Mouse (Mus musculus): Measurements from ENCODE around the gene Pogz. TPM values are rescaled to one million over a fixed set of nuclear protein-coding genes. Genes with fewer than 3 reads are reported as not detected.
A peak's percentile ranks its signal among the peaks of the same experiment; 100 is the strongest.

Gene Pogz
- total and polyA plus RNA-seq, 2 experiments from 2014 or later = 5.8 to 22.3 TPM

DNA sequence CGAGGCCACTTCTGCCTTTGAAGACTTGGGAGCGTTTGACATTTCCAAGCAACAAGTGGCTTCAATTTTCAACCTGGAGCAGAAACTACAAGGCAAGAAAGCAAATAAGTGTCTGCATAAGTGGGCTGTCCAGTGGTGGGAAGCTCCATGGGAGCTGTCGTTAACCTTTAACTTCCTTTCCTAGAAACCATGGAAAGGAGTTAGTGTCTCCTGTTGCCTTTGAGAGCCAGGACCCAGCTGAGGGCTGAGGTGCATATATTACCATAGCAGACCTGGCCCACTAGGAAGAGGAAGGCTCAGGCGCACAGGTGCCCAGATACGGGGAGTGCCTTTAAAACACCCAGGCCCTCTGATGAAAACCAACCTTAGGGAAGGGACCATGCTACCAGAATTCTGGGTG lies 4.7 kb upstream of the Pogz start:
- Histone ChIP-seq H3K4me2 (ENCODE audit: low read depth, low read length) (no peak overlapping the region), H3K4me3 (ENCODE audit: low read depth, low read length) (no peak overlapping the region), H3K36me3 (replicated peaks; ENCODE audit: control insufficient read depth, insufficient read depth, low read length) (no peaks in the 10 kb centered on the region), H3K9me3 (replicated peaks; ENCODE audit: control insufficient read depth, low read length) (no peaks in the 10 kb centered on the region), H3K9ac (replicated peaks; ENCODE audit: low read depth, low read length) (no peak overlapping the region), H3K27ac (ENCODE audit: low read depth) (no peak overlapping the region), H3K27me3 (ENCODE audit: control insufficient read depth, insufficient read depth, low read length) (no peaks in the 10 kb centered on the region), H3K4me1 (ENCODE audit: control insufficient read depth, insufficient read depth) (no peaks in the 10 kb centered on the region; the same call in 1 of the 2 replicates)
- 64% methylated on average over 5 of the region's 5 CpGs for WGBS
- no peak for TF ChIP-seq CTCF (IDR thresholded peaks at IDR 0.05; ENCODE audit: low read depth)
- TF ChIP-seq EP300 (IDR thresholded peaks at IDR 0.05; ENCODE audit: low read depth) = no peak
- ATAC-seq (ENCODE audit: insufficient read depth, low read depth) (no peak), DNase-seq (ENCODE audit: low spot score) (no peak)

DNA sequence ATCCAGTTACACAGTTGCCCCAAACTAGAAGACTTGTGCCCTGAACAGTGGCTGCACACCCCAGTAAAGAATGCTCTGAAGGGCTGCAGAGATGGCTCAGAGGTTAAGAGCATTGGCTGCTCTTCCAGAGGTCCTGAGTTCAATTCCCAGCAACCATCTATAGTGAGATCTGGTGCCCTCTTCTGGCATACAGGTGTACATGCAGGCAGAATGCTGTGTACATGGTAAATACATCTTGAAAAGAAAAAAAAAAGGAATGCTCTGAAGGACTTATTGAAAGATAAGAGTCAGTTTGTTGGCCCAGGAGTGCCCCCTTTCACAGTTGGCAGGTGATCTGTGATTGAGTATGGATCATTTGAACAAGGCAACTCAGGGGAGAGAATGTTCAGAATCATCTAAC lies 4.0 kb upstream of the Pogz start:
- Histone ChIP-seq H3K4me3 (ENCODE audit: low read depth, low read length) (no peak overlapping the region), H3K4me2 (ENCODE audit: low read depth, low read length) (no peak overlapping the region), H3K4me1 (ENCODE audit: control insufficient read depth, insufficient read depth) (no peaks in the 10 kb centered on the region; the same call in 1 of the 2 replicates), H3K27ac (ENCODE audit: low read depth) (no peak overlapping the region), H3K9ac (replicated peaks; ENCODE audit: low read depth, low read length) (no peak overlapping the region), H3K27me3 (ENCODE audit: control insufficient read depth, insufficient read depth, low read length) (no peaks in the 10 kb centered on the region), H3K36me3 (replicated peaks; ENCODE audit: control insufficient read depth, insufficient read depth, low read length) (no peaks in the 10 kb centered on the region), H3K9me3 (replicated peaks; ENCODE audit: control insufficient read depth, low read length) (no peaks in the 10 kb centered on the region)
- DNase-seq (ENCODE audit: low spot score) = no peak
- ATAC-seq (ENCODE audit: insufficient read depth, low read depth) = no peak
- TF ChIP-seq CTCF (IDR thresholded peaks at IDR 0.05; ENCODE audit: low read depth) (no peak), EP300 (IDR thresholded peaks at IDR 0.05; ENCODE audit: low read depth) (no peak)

DNA sequence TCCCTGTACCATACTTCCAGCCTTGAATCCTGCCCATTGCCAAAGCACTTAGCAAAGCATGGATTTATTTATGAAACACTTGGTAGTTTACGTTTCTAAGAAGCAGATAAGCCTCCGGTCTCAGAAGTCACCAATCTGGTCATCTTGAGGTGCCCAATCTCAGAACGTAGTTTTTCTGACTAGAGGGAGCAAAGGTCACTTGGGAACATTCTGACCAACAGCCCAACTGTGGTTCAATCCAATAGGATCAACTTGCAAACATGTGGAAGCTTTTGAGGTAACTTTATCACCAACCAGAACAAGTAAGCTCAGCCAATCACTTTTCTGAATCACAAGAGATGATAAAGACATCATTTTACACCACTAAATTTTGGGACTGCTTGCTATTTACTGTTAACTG lies 2.0 kb upstream of the Pogz start:
- Histone ChIP-seq H3K27ac (ENCODE audit: low read depth) (no peak overlapping the region), H3K4me1 (ENCODE audit: control insufficient read depth, insufficient read depth) (peaks cover 7% of the 10 kb centered on the region), H3K27me3 (ENCODE audit: control insufficient read depth, insufficient read depth, low read length) (no peaks in the 10 kb centered on the region), H3K9me3 (replicated peaks; ENCODE audit: control insufficient read depth, low read length) (no peaks in the 10 kb centered on the region), H3K36me3 (replicated peaks; ENCODE audit: control insufficient read depth, insufficient read depth, low read length) (no peaks in the 10 kb centered on the region), H3K4me2 (ENCODE audit: low read depth, low read length) (no peak overlapping the region), H3K4me3 (ENCODE audit: low read depth, low read length) (no peak overlapping the region), H3K9ac (replicated peaks; ENCODE audit: low read depth, low read length) (no peak overlapping the region)
- 55% methylated on average over 3 of the region's 3 CpGs for WGBS
- ATAC-seq (ENCODE audit: insufficient read depth, low read depth) (no peak), DNase-seq (ENCODE audit: low spot score) (no peak)
- no peak for TF ChIP-seq CTCF (IDR thresholded peaks at IDR 0.05; ENCODE audit: low read depth)
- TF ChIP-seq EP300 (IDR thresholded peaks at IDR 0.05; ENCODE audit: low read depth) = no peak

DNA sequence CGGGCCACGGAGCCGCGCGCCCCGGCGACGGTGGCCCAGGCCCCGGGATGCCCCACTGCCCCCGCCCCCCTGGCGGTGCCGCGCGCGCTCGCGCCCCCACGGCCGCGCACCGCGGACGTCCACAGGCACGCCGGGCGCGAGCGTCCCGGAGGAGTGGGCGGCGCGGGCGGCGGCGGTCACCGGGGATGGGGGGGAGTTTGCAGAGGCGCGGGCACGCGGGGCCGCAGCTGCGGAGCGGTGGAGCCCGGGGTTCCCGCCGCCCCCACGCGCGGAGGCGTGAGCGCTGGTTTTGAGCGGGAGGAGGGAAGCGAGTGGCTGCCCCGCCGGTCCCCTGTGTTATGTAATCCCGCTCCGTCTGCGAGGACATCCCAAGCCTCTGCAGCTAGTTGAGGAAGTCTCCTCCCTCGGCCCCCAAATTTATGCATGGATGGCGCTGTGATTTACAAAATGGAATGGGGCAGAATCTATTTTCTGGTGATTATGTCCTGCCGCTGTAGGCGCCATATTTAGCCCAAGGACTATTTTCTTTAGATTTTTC lies 661 bp downstream of the Pogz start:
- no peak for TF ChIP-seq CTCF (IDR thresholded peaks at IDR 0.05; ENCODE audit: low read depth)
- no peak; the same call in 1 of the 2 replicates for TF ChIP-seq EP300 (IDR thresholded peaks at IDR 0.05; ENCODE audit: low read depth)
- Histone ChIP-seq H3K27ac (ENCODE audit: low read depth) (peak overlapping the region; percentile 96), H3K36me3 (replicated peaks; ENCODE audit: control insufficient read depth, insufficient read depth, low read length) (no peaks in the 10 kb centered on the region), H3K4me2 (ENCODE audit: low read depth, low read length) (peak overlapping the region; percentile 77), H3K9me3 (replicated peaks; ENCODE audit: control insufficient read depth, low read length) (no peaks in the 10 kb centered on the region), H3K4me3 (ENCODE audit: low read depth, low read length) (peak overlapping the region; percentile 74), H3K4me1 (ENCODE audit: control insufficient read depth, insufficient read depth) (peaks cover 7% of the 10 kb centered on the region), H3K9ac (replicated peaks; ENCODE audit: low read depth, low read length) (peak overlapping the region; percentile 93), H3K27me3 (ENCODE audit: control insufficient read depth, insufficient read depth, low read length) (no peaks in the 10 kb centered on the region)
- ATAC-seq (ENCODE audit: insufficient read depth, low read depth) (peak; percentile 73), DNase-seq (ENCODE audit: low spot score) (peak; percentile 76)
- 0% methylated on average over 52 of the region's 62 CpGs for WGBS

DNA sequence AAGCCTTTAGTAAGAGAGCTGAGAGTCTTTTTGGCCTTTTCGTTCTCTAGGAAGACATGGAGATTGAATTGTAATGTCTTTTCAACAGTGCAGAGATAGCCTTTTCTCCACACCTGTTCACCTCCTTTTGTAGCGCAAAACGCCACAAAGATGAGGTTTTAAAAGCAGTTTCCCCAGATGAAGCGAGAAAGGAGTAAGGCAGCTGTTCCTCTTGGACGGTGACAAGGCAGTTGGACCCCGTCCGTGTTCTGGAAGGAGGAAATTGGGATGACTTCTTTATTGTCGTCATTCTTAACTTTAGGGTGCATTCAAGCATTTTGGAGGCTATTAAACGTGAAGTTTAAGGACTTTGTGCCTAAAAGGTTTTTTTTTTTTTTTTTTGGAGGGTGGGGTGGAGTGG lies 1.3 kb downstream of the Pogz start:
- ATAC-seq (ENCODE audit: insufficient read depth, low read depth) (no peak), DNase-seq (ENCODE audit: low spot score) (no peak)
- WGBS = 13% methylated on average over 9 of the region's 9 CpGs
- H3K27ac ChIP-seq (ENCODE audit: low read depth) = peak overlapping the region; percentile 96
- H3K4me1 ChIP-seq (ENCODE audit: control insufficient read depth, insufficient read depth) = peaks cover 7% of the 10 kb centered on the region
- no peaks in the 10 kb centered on the region for H3K36me3 ChIP-seq (replicated peaks; ENCODE audit: control insufficient read depth, insufficient read depth, low read length)
- TF ChIP-seq CTCF (IDR thresholded peaks at IDR 0.05; ENCODE audit: low read depth) (no peak), EP300 (IDR thresholded peaks at IDR 0.05; ENCODE audit: low read depth) (no peak)
- H3K9me3 ChIP-seq (replicated peaks; ENCODE audit: control insufficient read depth, low read length) = no peaks in the 10 kb centered on the region
- H3K9ac ChIP-seq (replicated peaks; ENCODE audit: low read depth, low read length) = peak overlapping the region; percentile 93
- peak overlapping the region; percentile 74 for H3K4me3 ChIP-seq (ENCODE audit: low read depth, low read length)
- peak overlapping the region; percentile 77 for H3K4me2 ChIP-seq (ENCODE audit: low read depth, low read length)
- no peaks in the 10 kb centered on the region for H3K27me3 ChIP-seq (ENCODE audit: control insufficient read depth, insufficient read depth, low read length)

DNA sequence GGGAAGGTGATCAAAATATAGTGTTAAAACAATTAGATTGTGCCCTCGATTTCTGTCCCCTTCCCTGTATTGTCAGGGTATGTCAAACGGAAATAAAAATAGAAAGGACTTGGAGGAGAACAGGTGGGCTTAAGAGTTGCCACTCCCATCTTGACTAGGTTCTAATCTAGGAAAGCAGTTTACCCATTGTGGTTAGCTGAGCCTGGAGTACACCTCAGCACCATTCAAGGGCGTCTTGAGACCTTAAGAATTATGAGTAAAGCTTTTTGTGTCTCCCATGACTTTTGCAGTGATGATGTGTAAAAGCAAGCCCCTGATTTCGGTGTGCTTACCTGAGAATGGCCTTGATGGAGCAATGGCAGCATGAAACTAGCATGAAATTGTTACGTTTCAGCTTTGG lies 1.7 kb downstream of the Pogz start:
- H3K9ac ChIP-seq (replicated peaks; ENCODE audit: low read depth, low read length) = peak overlapping the region; percentile 93
- no peaks in the 10 kb centered on the region for H3K9me3 ChIP-seq (replicated peaks; ENCODE audit: control insufficient read depth, low read length)
- DNase-seq (ENCODE audit: low spot score) (no peak), ATAC-seq (ENCODE audit: insufficient read depth, low read depth) (no peak)
- peaks cover 7% of the 10 kb centered on the region for H3K4me1 ChIP-seq (ENCODE audit: control insufficient read depth, insufficient read depth)
- H3K36me3 ChIP-seq (replicated peaks; ENCODE audit: control insufficient read depth, insufficient read depth, low read length) = no peaks in the 10 kb centered on the region
- peak overlapping the region; percentile 74 for H3K4me3 ChIP-seq (ENCODE audit: low read depth, low read length)
- no peak for TF ChIP-seq EP300 (IDR thresholded peaks at IDR 0.05; ENCODE audit: low read depth)
- no peak for TF ChIP-seq CTCF (IDR thresholded peaks at IDR 0.05; ENCODE audit: low read depth)
- 54% methylated on average over 5 of the region's 5 CpGs for WGBS
- H3K27me3 ChIP-seq (ENCODE audit: control insufficient read depth, insufficient read depth, low read length) = no peaks in the 10 kb centered on the region
- peak overlapping the region; percentile 96; the same call in 1 of the 2 replicates for H3K27ac ChIP-seq (ENCODE audit: low read depth)
- H3K4me2 ChIP-seq (ENCODE audit: low read depth, low read length) = peak overlapping the region; percentile 77
